Mouse (Mus musculus) MEL-GATA-1-ER (cell line): ENCODE results near the gene Pacrg.

ENCODE experiments used
- DNase-seq: peaks from one replicate; pipeline ENCODE4 v3.0.0-alpha.2; 2012; ENCODE audit warnings: low read depth; ENCODE audit errors: extremely low read depth

Pacrg gene

DNA sequence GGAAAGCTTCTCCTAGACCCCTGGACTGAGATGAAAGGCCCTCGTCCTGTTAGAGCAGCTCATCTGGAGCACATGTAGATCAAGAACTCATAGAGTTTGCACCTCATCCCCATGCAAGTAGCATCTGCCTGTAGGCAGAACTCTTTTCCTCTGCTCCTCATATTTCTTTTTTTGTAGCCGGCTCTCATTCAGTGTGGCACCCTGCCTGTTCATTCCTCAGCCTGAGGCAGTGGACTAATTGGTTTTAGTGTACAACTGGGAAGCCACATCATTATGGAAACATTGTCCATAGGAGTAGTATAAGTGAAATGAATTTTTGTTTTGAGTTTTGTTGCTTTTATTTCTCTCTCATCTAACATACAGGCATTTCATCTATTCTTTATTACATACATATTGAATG is 212.6 kb downstream of the Pacrg start:
- DNase-seq: no peak

DNA sequence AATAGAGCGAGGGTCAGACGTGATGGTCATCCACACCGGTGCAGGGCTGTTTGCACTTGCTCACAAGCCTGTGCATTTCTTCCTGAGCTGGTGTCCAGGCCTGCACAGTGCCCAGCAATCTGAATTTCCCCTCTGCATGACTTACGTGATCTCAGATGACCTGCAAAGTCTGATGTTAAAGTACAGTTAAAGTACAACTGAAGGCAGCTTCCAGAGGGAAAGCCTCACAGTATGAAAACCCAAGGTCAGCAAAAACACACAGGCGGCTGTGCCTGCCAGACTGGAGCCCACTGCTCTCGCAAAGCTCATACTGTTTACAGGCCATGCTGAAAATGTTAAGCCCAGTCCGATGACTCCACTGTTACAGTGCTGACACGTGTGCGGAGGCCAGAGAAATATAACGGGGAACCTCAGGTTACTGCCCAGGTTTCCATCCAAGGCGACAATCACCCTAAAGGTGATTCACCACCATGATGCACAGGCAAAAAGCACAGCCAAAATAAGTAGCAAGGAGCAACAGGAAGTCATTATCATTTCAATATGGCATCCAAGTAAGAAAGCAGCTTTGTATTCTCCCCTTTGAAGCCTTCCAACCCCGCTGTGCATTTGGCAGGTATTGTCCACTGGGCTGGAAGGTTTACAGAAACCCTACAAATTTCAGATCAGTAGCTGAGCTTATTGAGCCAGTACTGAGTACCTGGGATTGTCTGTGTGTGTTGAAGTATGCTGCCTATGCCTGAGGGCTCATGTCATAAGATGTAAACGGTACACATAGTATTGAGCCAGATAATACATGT is 213.6 kb downstream of the Pacrg start:
- DNase-seq: no peak

DNA sequence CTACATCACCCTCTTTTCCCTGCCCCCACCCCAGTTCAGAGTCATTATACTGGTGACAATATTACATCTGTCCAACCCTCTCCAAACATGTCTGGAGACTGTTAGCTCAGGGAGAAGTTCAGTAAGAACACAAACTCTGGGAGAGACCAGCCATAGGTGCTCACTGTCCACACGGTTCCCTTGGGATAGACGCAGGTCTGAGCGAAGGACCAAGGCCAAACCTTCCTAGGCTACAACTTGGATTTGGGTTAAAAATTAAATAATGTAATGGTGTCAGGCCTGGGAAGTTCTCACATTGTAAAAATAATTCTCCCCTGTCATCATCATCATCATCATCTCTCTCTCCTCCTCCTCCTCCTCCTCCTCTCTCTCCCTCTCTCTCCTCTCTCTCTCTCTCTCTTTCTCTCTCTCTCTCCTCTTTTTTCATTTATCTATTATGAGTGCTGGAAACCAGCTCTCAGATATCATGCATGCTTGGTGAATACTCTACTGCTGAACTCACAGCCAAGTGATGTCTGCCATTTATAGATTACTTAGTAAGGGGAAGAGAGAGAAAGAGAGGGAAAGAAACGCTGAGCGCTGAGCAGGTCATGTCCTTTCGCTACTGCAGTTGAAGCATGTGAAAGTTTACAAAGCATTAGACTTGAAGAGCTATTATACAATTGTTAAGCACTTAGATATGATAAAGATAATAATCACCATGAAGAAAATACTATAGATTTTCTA is 215.2 kb downstream of the Pacrg start:
- DNase-seq: no peak

DNA sequence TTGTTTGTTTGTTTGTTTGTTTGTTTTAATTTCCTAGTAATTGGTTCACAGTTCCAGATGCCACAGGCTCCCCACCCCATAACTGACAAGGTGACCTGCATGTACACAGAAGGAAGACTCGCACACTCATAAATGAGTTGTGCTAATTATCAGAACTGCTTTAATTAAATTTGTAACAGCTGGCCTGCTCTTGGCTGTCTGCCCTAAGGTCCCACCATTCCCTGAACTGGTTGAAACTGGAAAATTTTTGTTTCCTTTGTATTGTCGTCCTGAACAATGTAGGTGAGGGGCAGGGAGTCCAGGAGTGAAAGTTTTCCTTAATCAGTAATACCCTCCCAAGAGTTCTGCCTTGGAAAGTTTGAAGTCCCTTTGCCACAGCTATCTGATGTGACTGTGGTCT is 219.5 kb downstream of the Pacrg start:
- DNase-seq: no peak

DNA sequence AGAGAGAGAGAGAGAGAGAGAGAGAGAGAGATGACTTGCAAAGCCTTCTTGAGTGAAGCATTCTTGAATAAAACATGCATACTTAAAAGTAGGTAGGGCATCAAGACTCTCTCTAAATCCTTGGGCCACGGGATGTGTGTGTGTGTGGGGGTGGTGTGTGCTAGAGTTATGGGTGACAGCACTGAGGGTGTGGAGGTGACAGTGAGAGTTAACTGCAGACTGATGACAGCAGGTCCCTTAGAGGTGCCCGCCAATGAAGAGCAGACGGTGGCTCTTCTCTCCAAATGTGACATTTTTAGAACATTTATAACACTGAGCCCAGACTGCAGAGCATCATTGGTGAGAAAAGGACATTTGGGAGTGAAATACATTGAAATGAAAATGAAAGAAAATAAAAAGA is 220.2 kb downstream of the Pacrg start:
- DNase-seq: no peak

DNA sequence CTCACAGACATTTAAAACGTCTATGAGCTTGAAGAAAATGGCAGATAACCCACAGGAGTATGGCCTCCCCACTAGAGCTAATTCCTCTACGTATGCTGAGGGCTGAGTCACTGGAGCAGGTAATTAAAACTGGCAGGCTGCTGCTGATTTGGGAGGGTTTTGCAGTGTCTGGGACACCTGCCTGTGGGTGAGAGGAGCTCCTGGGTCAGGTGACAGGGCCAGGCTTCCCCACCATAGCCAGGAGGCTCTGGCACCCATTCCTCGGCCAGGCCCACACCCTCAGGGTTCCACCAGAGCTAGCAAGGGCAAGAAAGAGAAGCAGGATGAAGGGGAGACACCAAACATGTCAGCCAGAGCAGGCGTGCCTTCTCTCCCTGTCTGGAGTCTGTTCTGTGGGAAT is 222.5 kb downstream of the Pacrg start:
- DNase-seq: no peak

DNA sequence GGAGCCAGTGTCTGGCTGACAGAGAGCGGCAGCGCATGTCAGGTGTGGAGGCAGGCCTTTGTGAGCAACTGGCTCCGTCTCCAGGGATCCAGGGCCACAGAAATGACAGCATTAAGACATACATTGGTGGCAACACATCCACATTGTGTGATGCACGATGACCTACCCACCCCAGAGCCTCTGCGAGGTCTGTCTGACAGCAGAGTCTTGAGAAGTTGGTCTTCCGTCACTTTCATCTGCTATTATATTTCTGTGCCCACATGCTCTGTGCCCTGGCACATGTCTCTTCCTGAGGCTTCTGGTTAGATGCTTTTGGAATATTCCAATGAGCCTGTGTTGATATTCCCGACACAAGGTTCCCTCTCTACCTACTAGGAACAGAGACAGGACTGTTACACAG is 224.5 kb downstream of the Pacrg start:
- no peak for DNase-seq

DNA sequence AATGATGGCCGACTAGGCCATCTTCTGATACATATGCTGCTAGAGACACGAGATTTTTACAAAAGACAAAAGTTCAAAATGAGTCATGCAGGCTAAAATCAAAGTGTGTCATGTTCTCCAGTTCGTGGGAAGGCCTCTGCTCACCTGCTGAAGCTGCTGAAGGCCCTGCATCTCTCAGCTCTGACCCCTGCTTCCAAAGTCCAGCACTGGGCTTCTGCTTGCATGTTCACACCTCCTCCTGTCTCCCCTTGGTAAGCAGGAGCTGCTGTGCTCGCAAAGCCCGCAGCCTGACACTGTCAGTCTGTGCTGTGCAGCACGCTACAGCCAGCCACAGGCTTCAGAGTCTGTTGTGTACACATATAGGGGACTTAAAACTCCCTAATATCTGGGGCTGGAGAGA is 225.4 kb downstream of the Pacrg start:
- DNase-seq: no peak

DNA sequence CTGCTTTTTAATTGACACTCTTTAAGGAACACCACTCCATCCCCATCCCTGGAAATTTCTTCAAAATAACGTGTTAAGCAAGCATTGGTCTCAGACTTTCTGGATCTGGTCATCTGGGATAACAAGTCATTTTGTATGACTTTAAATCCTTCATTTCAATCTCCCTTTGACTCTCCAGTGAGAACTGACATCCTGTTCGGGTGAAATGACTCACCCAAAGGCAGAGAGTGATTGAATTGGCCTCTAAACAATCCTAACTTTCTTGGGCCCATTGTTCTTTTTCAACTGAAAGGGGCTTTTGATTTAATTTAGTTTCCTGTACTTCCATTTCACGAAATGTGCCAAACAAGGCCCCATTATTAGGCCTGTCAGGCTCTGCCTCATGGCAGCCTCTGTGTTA is 228.5 kb downstream of the Pacrg start:
- DNase-seq: no peak

DNA sequence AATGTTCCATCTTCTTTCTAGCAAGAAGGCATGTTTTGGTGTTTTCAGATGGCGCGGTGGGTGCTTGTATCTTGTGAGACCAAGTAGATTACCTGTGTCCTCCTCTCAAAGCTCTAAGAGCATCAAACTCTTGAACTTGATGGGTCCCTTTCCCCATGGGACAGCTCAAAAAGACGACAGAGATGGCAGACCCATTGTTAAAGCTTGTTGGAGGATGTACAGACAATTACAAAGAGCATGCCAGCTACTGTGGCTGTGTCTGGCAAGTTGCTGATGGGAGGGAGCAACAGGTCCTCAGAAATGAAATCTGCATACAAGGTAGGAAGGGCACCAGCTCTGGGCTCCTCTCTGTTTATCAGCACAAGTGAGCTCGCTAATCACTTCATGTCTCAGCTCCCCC is 232.0 kb downstream of the Pacrg start:
- DNase-seq: no peak

DNA sequence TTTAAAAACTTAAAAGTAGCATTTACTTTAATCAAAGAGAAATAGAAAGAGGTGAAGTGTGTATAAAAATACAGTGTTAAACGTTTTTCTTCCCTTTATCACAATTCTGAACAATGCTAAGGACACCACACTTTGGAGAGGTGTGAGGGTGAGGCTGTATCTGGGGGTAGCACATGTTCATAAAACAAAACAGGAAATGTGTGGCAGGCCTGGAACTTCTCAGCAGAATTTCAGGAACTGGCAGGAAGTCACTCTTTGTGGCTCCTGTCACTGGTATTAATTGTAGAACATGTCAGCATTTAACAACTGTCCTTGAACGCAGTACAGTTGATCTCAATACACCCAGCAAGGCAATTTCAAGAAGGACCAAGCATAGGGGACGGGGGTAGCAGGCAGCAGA is 234.0 kb downstream of the Pacrg start:
- DNase-seq: no peak

DNA sequence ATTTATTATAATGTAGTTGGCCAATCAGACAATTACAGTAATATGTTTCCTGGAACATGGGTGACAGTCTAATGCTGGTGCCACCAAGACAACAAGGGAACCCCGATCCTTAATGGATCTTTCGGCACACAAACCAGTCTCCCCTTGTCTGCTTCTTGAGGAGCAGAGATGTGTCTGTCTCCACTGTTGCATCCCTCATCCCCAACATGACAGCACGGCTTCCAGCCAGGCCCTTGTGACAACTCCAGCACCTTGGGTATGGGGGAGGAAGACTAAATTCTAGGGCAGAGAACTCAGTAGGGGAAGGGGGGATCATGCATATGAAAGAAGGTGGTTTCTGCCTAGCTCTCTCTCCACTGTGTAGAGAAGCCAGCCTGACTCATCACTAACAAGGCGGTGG is 242.4 kb downstream of the Pacrg start:
- no peak for DNase-seq

DNA sequence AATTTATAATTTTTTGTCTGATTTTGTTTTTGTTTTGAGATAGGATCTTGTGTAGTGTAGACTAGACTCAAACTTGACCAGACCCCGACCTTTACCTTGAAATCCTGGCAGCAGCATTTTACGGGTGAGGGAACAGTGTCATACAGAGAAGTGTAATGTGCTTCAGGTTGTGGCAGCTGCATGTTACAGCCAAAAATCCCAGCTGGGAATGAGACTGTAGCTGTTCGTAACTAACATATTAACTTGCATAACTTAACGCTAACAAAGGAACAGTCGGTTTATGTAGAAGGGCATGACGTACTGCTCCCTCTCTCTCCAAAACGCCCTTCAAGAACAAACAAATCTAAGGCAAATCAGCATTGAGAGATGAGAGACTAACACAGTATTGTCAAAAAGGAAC is 250.5 kb downstream of the Pacrg start:
- no peak for DNase-seq

DNA sequence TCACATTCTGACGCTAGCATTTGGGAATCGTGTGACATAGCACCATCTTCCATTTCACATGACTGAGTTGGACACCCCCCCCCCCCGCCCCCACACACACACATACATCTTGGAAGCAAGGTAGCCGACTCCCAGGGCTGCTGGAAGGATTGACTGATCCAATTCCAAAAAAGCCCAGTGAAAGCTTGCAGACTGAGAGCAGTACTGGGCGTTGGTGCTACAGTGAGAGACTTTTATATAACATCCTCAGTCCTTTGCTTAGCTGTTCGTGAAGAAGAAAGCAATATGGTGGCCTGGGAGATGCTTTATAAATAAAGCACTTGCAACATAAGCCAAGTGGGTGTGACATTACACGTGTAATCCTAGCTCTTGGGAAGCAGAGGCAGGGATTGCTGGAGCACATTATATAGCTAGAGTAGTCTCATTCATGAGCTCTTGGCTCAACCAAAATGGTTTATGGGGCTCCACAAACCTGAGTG is 251.2 kb downstream of the Pacrg start:
- no peak for DNase-seq

DNA sequence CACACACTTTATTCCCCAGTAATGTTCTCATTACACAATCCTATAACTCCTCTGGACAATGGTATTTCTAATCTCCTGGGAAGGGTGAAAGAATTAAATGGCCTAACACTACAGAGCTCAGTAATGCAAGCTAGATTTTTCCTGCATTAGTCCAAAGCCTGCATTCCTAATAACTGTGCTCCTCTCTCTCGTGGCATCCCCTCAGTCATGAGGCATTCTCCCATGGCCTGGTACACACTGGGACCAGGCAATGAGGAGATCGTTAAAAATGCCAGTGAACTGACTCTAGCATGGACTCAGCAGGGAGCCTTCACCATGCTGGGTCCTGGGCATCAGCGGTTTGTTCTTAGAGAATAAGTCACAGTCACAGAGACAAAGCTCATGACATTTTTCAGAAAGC is 256.8 kb downstream of the Pacrg start:
- no peak for DNase-seq

DNA sequence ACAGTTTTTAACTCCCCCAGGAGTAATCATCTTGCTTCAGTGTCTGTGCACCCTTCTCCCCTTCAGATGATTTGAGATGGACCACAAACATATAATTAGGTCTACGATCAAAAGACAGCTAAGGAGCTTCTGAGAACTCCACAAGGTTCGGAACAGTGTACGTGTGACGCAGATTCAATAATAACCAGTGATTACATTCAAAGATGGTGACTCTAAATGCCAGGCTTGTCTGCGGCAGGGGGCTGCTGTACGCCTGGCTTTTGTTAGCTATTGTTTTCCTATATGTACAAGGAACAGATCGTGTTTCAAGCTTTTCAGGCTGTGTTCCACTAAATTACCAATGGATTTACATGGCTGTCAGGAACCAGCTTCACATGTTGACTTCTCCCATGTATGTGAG is 264.8 kb downstream of the Pacrg start:
- DNase-seq: no peak

DNA sequence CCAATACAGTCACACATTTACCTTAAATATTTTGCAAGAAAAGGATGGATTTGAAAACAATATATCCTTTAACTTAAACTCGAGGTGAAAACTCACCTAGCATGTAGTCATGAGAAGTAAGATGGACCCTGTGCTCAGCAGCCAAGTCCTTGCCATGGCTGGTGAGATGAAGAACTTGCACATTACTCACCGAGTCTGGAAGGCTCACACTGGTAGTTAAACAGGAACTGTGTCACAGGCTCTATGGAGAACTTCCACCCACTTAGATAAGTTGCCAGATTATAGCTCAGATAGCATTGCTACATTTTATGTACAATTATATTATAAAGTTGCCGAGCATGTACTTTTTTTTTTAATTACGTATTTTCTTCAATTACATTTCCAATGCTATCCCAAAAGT is 267.7 kb downstream of the Pacrg start:
- DNase-seq: no peak

DNA sequence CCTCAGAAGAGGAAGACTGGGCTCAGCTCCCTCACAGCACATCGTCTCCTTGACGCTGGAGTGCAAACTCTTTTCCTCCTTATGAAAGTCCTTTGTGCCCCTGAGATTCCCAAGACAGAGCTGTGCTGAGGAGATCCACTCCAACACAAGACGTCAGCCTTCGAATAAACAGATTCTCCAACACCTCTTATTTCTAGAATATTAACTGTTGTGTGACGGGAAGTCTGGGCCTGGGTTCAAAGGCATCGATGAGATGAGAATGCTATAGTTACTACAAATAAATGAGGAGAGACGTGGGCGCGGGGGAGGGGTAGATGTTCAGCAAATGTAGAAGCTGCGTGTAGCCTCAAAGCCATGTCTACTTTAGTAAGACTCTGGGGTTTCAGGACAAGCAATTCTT is 270.8 kb downstream of the Pacrg start:
- no peak for DNase-seq

DNA sequence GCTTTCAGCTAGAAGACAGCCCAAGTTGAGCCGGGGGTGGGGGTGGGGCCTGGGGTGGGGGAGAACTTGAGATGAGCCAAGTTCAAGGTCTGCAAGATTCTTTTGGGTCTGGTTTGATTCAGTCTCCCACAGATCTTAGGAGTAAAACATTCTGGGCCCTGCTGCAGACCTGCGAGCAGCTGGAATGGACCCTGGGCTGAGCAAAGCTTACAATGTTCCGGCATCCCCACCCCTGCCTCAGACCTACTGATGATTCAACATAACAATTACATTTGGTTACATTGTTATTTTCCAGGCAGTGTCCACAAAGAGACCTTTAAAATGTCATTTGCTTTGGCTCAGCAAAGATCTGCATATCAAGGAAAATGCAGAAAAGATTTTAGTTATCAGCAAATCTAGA is 272.7 kb downstream of the Pacrg start:
- DNase-seq: no peak

DNA sequence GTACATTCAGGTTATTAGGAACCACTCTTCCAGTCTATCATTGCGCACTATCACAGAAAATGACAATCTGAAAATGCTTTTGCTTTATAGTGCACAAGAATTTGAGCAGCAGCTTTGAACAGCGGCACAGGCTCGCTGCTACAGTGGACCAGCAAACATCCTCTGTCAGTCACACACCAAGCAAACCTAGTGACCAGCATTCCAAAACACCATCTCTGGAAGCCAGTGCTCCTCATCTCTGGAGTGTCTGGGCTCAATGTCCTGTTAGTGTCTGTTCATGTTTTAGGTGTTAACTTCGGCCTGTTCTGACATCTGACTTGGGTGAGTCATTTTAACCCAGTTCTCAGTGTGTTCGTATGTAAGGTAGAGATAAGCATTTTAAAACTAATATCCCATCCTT is 275.9 kb downstream of the Pacrg start:
- no peak for DNase-seq

DNA sequence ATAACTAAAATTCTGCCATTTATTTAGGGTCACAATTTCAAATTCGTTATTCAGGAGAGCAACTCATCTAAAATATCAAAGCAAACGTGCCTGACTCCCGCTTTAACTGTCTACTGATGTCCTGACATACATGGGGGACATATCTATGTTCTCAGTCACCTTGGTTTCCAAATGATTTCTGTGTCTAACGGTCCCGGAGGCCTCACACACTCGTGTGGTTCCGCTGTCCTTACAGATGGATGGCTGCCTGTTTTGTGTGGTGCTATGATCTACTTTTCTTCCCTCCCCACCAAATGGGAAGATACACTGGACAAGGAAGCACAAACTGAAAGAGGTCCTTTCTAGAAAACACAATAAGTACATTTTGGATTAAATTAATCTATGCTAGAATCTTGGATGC is 277.2 kb downstream of the Pacrg start:
- no peak for DNase-seq

DNA sequence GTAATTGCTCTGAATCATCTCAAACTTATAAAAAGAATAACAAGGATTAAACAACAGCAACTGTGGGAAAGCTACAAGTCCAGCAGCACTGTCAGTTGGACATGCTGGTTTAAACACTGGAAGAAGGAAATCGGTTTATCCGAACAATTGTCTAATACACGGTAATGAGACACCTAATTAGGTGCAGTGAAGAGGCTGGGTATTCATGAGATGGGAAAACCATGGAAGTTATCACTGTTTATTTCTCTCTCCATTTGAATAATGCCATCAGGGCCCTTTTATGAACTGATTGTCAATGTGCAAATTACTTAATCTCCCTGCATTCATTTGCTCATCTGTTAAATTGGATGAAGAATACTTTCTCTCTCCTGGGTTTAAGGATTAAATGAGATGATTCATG is 280.1 kb downstream of the Pacrg start:
- no peak for DNase-seq

DNA sequence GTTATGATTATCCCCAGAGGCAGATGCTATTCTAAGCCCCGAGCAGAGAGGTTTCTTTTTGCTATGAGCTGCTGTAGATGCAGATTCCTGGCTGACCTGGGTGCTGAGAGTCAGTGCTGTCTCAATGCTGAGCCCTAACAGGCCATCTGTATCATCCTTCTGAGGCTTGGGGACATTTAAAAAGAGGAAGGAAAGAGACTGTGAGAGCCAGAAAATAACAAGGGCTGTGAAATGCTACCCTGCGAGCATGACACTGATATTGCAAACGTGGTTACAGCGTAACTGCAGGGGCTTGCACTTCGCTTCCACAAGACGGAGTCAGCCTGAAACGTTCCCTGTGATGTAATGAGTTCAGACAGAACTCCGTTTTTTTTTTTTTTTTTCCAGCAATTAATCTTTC is 281.4 kb downstream of the Pacrg start:
- DNase-seq: no peak
